Mouse (Mus musculus) heart, adult 2 months (tissue): ENCODE results near the gene Vegfa.
A peak's percentile ranks its signal among the peaks of the same experiment; 100 is the strongest.

ENCODE experiments used
- CTCF ChIP-seq: fragments of 200-600 bp; IDR thresholded peaks from 2 replicates; pipeline ENCODE4 v1.8.1; 2022; ENCODE audit warnings: antibody characterized with exemption, mild to moderate bottlenecking, moderate library complexity
- EP300 ChIP-seq: fragments of 200-500 bp; IDR thresholded peaks from 2 replicates; pipeline ENCODE4 v1.6.1; 2011; ENCODE audit warnings: low read depth, low read length, control low read depth; ENCODE audit not compliant: insufficient read depth
- POLR2A ChIP-seq: fragments of 200-500 bp; IDR thresholded peaks from 2 replicates; pipeline ENCODE4 v1.6.1; 2011; ENCODE audit warnings: mild to moderate bottlenecking, low read depth, low read length, control low read depth; ENCODE audit not compliant: insufficient read depth

DNA sequence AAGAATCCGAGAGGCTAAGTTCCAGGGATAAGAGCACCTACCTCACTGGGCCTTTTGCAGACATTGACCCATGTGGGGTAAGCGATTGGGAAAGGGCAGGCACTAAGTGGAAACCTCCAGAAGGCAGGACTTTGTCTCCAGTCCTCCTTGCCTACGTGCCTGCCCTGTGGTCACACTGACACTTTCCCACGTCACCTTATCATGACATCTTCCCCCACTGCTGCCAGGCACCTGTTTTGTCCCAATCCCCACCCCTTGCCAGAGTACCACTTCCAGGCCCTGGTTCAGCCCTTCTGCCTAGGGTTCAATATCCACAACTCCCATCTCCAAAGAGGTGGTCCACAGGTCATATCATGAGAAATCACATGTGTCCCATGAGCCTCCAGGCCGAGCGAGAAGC is 16.2 kb downstream of the Vegfa start:
- TF ChIP-seq CTCF (no peak), POLR2A (no peak), EP300 (0 out of 2 replicates have a peak, but pooled peaks have one; percentile 15)
